Mouse (Mus musculus) kidney, adult 2 months (tissue): ENCODE results near the gene Ncor2. TPM values are rescaled to one million over a fixed set of nuclear protein-coding genes. Genes with fewer than 3 reads are reported as not detected.

ENCODE experiments used
- DNase-seq: peaks from one replicate; pipeline ENCODE4 v3.0.0; 2021
- H3K27ac ChIP-seq: fragments of 200-500 bp; 2 replicates; pipeline ENCODE4 v1.5.1; 2012; ENCODE audit warnings: low read depth, low read length, control low read depth, inconsistent platforms; ENCODE audit not compliant: insufficient read depth
- H3K27me3 ChIP-seq: fragments of 200-500 bp; replicated peaks from 2 replicates; pipeline ENCODE4 v1.6.1; 2012; ENCODE audit warnings: mild to moderate bottlenecking, moderate library complexity, low read length, inconsistent platforms; ENCODE audit not compliant: control insufficient read depth, insufficient read depth
- H3K36me3 ChIP-seq: fragments of 200-500 bp; 2 replicates; pipeline ENCODE4 v1.6.1; 2012; ENCODE audit warnings: mild to moderate bottlenecking, moderate library complexity, low read length, inconsistent platforms; ENCODE audit not compliant: control insufficient read depth, insufficient read depth
- H3K4me1 ChIP-seq: fragments of 200-500 bp; 2 replicates; pipeline ENCODE4 v1.6.1; 2011; ENCODE audit warnings: low read length; ENCODE audit not compliant: control insufficient read depth, insufficient read depth
- H3K4me3 ChIP-seq: fragments of 200-500 bp; 2 replicates; pipeline ENCODE4 v1.5.1; 2011; ENCODE audit warnings: mild to moderate bottlenecking, low read depth, low read length, control low read depth; ENCODE audit not compliant: insufficient read depth
- CTCF ChIP-seq: fragments of 200-500 bp; conservative IDR thresholded peaks from 2 replicates; pipeline ENCODE4 v1.5.1; 2011; ENCODE audit warnings: low read depth, mild to moderate bottlenecking, control low read depth, low read length, moderate library complexity, mixed read lengths; ENCODE audit not compliant: insufficient read depth, insufficient read length
- POLR2A ChIP-seq: fragments of 200-500 bp; IDR thresholded peaks from one replicate; pipeline ENCODE4 v1.6.1; 2011; ENCODE audit warnings: low read depth, low read length, control low read depth
- WGBS: fragments of 180-500 bp; shearing (Covaris S2); methylation state at CpG from one replicate; pipeline ENCODE4 v1.1.7; 2018; 5-methylcytosine and 5-hydroxymethylcytosine counted together
- polyA plus RNA-seq: library from polyadenylated mRNA; depleted of rRNA; stranded (reverse); fragments of >200 nt; gene quantifications from 2 replicates; pipeline ENCODE4 v1.2.3, GENCODE M21; 2012; rRNA removed

The Ncor2 gene
- polyA plus RNA-seq, 1 experiment, result 38.8 TPM

DNA sequence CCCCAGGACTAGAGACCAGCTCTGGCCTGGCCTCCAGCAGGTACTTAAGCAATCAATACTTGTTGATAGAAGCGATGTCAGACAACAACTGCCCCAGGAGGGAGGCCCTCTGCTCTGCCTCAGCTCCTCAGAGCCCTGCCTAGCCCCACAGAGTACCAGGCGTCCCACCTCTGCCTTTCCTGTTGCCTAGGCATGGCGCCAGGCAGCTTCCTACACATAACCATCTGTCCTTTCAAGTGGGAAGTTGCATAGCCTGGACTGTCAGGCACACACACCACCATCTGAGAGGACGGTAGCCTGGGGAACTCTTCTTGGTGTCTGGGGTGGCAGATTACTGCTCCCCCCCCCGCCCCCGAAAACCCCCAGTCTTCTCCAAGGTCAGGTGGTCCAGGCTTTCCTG, 182.2 kb downstream of the Ncor2 start:
- Histone ChIP-seq H3K36me3 (no peaks in the 10 kb centered on the region), H3K4me1 (no peaks in the 10 kb centered on the region), H3K27me3 (no peaks in the 10 kb centered on the region), H3K4me3 (no peak overlapping the region), H3K27ac (no peak overlapping the region)
- no peak for TF ChIP-seq POLR2A
- no peak for TF ChIP-seq CTCF
- WGBS, result 66% methylated on average over 6 of the region's 6 CpGs
- DNase-seq, result peak; percentile 72

DNA sequence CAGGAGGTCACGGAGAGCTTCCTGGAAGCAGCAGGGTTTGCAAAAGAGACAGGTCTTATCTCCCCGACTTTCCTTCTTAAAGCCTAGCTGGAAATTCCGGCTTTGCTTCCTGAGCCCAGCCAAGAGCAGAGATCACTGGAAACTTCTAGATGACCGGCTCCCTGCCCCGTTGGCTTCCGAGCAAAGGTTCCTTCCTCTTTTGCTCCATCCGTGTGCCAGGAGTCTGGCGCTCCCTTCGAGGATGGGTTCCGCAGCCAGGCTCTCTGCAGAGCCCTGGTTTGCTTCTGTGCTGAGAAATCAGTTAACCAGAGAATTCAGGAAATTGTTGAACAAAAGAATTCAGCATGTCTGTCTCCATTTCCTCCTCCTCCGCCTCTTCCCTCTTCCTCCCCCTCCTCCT, 186.1 kb downstream of the Ncor2 start:
- WGBS, result 38% methylated on average over 11 of the region's 11 CpGs
- H3K27ac ChIP-seq, result peak overlapping the region; percentile 84
- TF ChIP-seq CTCF, result no peak
- no peak for TF ChIP-seq POLR2A
- no peaks in the 10 kb centered on the region for H3K36me3 ChIP-seq
- peaks cover 4% of the 10 kb centered on the region; the same call in 1 of the 2 replicates for H3K4me1 ChIP-seq
- peak; percentile 88 for DNase-seq
- no peaks in the 10 kb centered on the region for H3K27me3 ChIP-seq
- no peak overlapping the region for H3K4me3 ChIP-seq

DNA sequence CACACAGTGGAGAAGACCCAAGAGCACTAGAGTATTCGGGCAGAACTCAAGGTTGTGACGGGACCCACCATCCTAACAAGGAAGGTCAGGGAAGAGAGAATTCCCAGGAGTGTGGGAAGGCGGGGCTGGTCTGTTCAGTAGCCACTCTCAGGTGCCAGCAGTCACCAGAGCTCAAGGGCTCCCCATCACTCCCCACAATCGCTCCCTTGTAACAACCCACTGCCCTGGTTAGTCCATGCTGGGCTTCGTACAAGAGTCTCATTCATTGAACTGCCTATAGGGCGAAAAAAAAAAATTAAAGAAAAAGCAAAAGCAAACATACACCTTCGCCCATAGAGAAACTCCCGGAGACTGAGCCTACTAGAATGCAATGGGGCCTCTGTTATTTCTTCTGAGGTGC, 186.7 kb downstream of the Ncor2 start:
- no peaks in the 10 kb centered on the region for H3K36me3 ChIP-seq
- H3K4me1 ChIP-seq, result peaks cover 4% of the 10 kb centered on the region; the same call in 1 of the 2 replicates
- no peak for DNase-seq
- H3K27ac ChIP-seq, result peak overlapping the region; percentile 84
- H3K27me3 ChIP-seq, result no peaks in the 10 kb centered on the region
- no peak for TF ChIP-seq CTCF
- no peak for TF ChIP-seq POLR2A
- H3K4me3 ChIP-seq, result no peak overlapping the region
- 87% methylated on average over 8 of the region's 8 CpGs for WGBS

DNA sequence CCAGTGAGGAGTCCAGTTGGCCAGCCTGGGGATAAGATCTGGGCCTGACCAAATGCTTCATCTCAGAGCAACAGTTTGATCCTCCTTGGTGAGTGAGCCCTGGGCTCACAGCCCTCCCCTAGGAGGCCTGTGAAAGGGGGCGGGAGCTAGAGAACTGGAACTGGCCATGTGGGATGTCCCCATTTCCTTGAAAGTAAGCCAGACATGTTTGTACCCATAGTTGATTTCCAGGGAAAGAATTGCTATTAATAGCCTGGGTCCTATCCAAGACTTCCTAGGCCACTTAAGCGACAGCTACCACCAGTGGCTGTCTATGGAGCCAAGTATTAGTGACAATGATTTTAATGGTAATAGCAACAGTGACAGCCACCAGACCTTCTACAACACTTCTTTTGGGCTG, 189.3 kb downstream of the Ncor2 start:
- 58% methylated on average over 2 of the region's 2 CpGs for WGBS
- Histone ChIP-seq H3K36me3 (no peaks in the 10 kb centered on the region), H3K27me3 (no peaks in the 10 kb centered on the region), H3K27ac (no peak overlapping the region), H3K4me1 (peaks cover 4% of the 10 kb centered on the region; the same call in 1 of the 2 replicates), H3K4me3 (no peak overlapping the region)
- TF ChIP-seq POLR2A (no peak), CTCF (no peak)
- DNase-seq, result peak; percentile 76

DNA sequence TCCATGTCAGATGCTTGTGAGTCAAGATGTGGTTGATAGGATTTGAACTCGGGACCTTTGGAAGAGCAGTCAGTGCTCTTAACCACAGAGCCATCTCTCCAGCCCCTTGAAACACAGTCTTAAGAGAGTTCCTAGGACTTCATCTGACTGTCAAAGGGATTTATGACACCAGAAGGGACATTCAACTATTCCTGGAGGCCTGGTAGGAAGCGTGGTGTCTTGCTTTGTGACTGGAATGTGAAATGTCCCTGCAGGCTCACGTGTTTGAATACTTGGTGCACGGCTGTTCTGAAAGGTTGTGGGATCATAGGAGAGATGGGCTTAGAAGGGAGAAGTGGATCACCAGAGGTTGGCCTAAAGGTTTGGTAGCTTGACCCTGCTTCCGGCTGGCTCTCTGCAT, 192.4 kb downstream of the Ncor2 start:
- H3K4me1 ChIP-seq, result peaks cover 4% of the 10 kb centered on the region; the same call in 1 of the 2 replicates
- peak; percentile 65 for DNase-seq
- no peak overlapping the region for H3K4me3 ChIP-seq
- no peak overlapping the region for H3K27ac ChIP-seq
- H3K27me3 ChIP-seq, result no peaks in the 10 kb centered on the region
- TF ChIP-seq POLR2A (no peak), CTCF (no peak)
- H3K36me3 ChIP-seq, result no peaks in the 10 kb centered on the region
- WGBS, result 73% methylated on average over 5 of the region's 5 CpGs

DNA sequence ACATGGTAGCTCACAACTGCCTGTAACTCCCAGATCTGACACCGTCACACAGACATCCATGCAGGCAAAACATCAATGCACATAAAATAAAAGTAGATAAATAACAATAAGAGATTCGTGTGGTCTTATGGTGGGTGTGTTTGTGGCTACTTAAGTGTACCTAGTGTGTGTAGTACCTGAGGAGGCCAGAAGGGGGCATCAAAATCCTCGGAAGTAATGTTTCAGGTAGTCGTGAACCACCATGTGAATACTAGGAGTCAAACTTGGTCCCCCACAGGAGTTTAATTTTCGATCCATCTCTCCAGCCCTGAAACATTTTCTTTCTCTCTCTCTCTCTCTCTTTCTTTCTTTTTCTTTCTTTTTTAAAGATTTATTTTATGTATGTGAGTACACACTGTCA, 192.8 kb downstream of the Ncor2 start:
- Histone ChIP-seq H3K27ac (no peak overlapping the region), H3K36me3 (no peaks in the 10 kb centered on the region), H3K4me1 (peaks cover 4% of the 10 kb centered on the region; the same call in 1 of the 2 replicates), H3K4me3 (no peak overlapping the region), H3K27me3 (no peaks in the 10 kb centered on the region)
- WGBS, result 87% methylated on average over 5 of the region's 5 CpGs
- TF ChIP-seq CTCF (no peak), POLR2A (no peak)
- DNase-seq, result peak; percentile 25

DNA sequence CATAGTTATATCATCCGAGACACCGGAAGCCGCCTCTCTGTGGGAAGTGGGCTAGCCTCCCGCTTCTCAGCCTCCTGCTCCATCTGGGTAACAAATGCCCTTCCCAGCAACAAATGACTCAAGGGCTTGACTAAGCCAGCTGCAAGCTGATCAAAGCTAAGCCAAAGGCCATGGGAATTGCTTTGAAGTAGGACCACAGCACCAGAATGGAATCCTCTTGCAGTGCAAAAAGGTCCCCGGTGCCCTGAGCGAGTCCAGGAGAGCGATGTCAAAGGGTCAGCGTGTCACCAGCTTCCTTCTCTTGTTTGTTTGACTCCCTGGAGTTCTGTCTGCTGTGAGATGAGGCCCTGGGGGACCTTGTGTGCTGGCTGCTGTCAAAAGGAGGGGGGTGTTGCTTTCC, 209.2 kb downstream of the Ncor2 start:
- H3K4me3 ChIP-seq, result no peak overlapping the region
- TF ChIP-seq POLR2A, result no peak
- no peak for TF ChIP-seq CTCF
- H3K36me3 ChIP-seq, result no peaks in the 10 kb centered on the region
- 47% methylated on average over 8 of the region's 8 CpGs for WGBS
- no peaks in the 10 kb centered on the region for H3K27me3 ChIP-seq
- H3K27ac ChIP-seq, result no peak overlapping the region
- DNase-seq, result peak; percentile 58
- no peaks in the 10 kb centered on the region for H3K4me1 ChIP-seq

Other genes with a start within 250 kb of the Ncor2 start
- gene Rflna, start 176.0 kb downstream of the Ncor2 start, polyA plus RNA-seq, result 7.9 and 11.3 TPM in 2 replicates
- gene Scarb1, start 161.9 kb upstream of the Ncor2 start, polyA plus RNA-seq, result 35.5 and 42.8 TPM in 2 replicates
- 0.33 and 0.58 TPM in 2 replicates for gene Gm10382, start 210.1 kb upstream of the Ncor2 start, polyA plus RNA-seq
- 1,123 and 1,352 TPM in 2 replicates for gene Ubc, start 211.0 kb upstream of the Ncor2 start, polyA plus RNA-seq